Mouse (Mus musculus) testis, adult 2 months (tissue): ENCODE results near the gene Nfic. TPM values are rescaled to one million over a fixed set of nuclear protein-coding genes. Genes with fewer than 3 reads are reported as not detected.
A peak's percentile ranks its signal among the peaks of the same experiment; 100 is the strongest.

ENCODE experiments used
- H3K27ac ChIP-seq: fragments of 200-500 bp; 2 replicates; pipeline ENCODE4 v1.5.1; 2012; ENCODE audit warnings: low read depth, low read length; ENCODE audit not compliant: control insufficient read depth, insufficient read depth
- H3K27me3 ChIP-seq: fragments of 200-500 bp; 2 replicates; pipeline ENCODE4 v1.6.1; 2012; ENCODE audit warnings: mild to moderate bottlenecking, low read length, moderate library complexity; ENCODE audit not compliant: control insufficient read depth, insufficient read depth
- H3K36me3 ChIP-seq: fragments of 200-500 bp; 2 replicates; pipeline ENCODE4 v1.6.1; 2012; ENCODE audit warnings: mild to moderate bottlenecking, low read length; ENCODE audit not compliant: control insufficient read depth, insufficient read depth
- H3K4me1 ChIP-seq: fragments of 200-500 bp; 2 replicates; pipeline ENCODE4 v1.6.1; 2012; ENCODE audit warnings: low read length; ENCODE audit not compliant: control insufficient read depth, insufficient read depth
- H3K4me3 ChIP-seq: fragments of 200-500 bp; 2 replicates; pipeline ENCODE4 v1.5.1; 2012; ENCODE audit warnings: low read depth, mild to moderate bottlenecking, low read length, moderate library complexity, mixed read lengths; ENCODE audit not compliant: control insufficient read depth
- CTCF ChIP-seq: fragments of 200-500 bp; IDR thresholded peaks from 2 replicates; pipeline ENCODE4 v1.5.1; 2012; ENCODE audit warnings: low read depth, mild to moderate bottlenecking, inconsistent platforms, low read length, moderate library complexity; ENCODE audit not compliant: control insufficient read depth, insufficient read depth, insufficient replicate concordance
- POLR2A ChIP-seq: fragments of 200-500 bp; IDR thresholded peaks from 2 replicates; pipeline ENCODE4 v1.6.1; 2012; ENCODE audit warnings: low read depth, mild to moderate bottlenecking, inconsistent platforms, low read length, moderate library complexity; ENCODE audit not compliant: control insufficient read depth
- polyA plus RNA-seq: library from polyadenylated mRNA; depleted of rRNA; stranded (reverse); fragments of >200 nt; gene quantifications from 2 replicates; pipeline ENCODE4 v1.2.3, GENCODE M21; 2012

Gene Nfic
- polyA plus RNA-seq, 1 experiment, result 9.9 TPM

DNA sequence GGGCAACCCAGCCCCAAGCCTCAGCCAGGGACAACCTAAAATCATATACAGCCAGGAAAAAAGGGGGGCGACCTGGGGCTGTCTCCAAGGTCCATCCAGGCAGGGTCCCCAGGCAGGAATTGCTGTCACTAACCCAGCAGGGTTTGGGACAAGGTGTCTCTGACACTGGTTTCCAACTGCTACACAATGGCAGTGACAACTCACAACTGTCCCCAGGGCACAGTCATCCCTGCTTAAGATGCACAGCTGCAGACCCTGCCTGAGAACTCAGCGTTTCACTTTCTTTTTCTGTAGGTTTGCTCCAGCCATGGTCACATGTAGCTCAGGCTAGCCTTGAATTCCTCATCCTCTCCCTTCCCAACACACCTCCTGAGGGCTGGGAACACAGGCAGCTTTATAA lies 26.3 kb downstream of the Nfic start:
- H3K4me1 ChIP-seq, result peaks cover 42% of the 10 kb centered on the region
- no peaks in the 10 kb centered on the region for H3K27me3 ChIP-seq
- no peak overlapping the region for H3K27ac ChIP-seq
- no peaks in the 10 kb centered on the region for H3K36me3 ChIP-seq
- no peak overlapping the region for H3K4me3 ChIP-seq
- TF ChIP-seq POLR2A, result no peak
- no peak for TF ChIP-seq CTCF

DNA sequence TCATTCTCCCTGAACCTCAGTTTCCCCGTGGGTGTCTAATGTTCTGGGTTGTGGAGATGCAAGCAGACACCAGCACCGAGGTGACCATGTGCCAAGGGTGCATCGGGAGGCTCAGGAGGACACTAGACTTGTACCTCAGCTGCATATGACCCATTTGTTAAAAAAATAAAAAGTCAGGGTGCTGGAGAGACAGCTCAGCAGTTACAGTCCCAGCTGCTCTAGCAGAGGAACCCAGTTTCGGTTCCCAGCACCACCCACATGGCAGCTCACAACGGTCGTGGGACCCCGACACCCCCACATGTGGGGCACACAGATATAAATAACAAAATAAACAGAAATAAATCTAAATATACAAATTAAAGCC lies 26.9 kb downstream of the Nfic start:
- no peak for TF ChIP-seq CTCF
- no peak for TF ChIP-seq POLR2A
- Histone ChIP-seq H3K27me3 (no peaks in the 10 kb centered on the region), H3K27ac (no peak overlapping the region), H3K4me1 (peaks cover 37% of the 10 kb centered on the region), H3K4me3 (no peak overlapping the region), H3K36me3 (no peaks in the 10 kb centered on the region)

DNA sequence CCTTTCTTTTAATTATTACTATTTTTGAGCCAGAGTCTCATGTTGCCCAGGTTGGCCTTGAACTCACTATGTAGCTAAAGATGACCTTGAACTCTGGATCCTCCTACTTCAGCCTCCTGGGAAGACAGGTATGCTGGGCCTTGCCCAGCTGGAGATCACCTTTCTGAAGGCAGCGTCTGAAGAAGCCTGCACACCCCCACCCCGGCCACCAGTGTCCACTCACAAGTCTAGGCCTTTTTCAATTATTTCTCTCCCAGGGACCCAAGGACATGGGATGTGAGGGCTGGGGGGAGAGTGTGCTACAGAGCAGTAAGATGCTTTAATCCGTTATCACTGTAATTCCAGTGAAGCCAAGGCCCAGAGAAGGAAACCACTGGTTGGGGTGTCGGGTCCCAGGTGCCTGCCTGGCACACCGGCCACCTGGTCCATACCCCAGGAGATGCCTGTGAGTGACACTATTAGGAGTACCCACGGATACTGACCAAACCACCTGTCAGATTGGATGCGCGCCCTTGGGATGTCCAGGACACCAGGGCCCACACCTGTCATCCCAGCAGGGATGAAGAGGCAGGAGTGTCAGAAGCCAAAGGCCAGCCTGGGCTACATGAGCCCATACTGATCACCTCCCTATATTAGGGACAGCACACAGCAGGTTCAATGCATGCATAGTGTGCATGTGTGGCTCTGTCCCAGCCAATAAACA lies 27.5 kb downstream of the Nfic start:
- Histone ChIP-seq H3K36me3 (no peaks in the 10 kb centered on the region), H3K4me3 (no peak overlapping the region), H3K27me3 (no peaks in the 10 kb centered on the region), H3K27ac (no peak overlapping the region), H3K4me1 (peaks cover 31% of the 10 kb centered on the region)
- no peak for TF ChIP-seq POLR2A
- no peak for TF ChIP-seq CTCF

DNA sequence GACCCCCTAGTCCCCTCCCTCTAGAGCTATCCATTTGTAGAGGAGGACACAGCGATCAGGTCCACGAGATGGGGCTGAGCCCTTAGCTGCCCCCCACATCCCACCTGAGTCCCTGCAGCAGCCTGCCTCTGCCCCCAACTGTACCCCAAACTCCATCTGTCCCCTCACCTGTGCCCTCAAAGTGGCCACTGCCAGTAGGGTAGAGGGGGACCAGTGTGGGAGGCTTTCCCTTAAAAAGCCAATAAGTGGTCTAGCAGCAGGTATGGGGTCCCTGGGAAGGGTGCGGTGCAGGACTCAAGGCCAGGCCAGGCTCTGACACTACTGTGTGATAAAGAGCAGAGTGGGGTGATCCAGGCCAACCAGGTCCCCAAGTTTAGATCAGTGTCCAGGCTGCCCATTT lies 28.1 kb downstream of the Nfic start:
- no peak overlapping the region for H3K27ac ChIP-seq
- peaks cover 27% of the 10 kb centered on the region for H3K4me1 ChIP-seq
- TF ChIP-seq CTCF (no peak), POLR2A (no peak)
- H3K36me3 ChIP-seq, result no peaks in the 10 kb centered on the region
- H3K27me3 ChIP-seq, result no peaks in the 10 kb centered on the region
- no peak overlapping the region; the same call in 1 of the 2 replicates for H3K4me3 ChIP-seq

DNA sequence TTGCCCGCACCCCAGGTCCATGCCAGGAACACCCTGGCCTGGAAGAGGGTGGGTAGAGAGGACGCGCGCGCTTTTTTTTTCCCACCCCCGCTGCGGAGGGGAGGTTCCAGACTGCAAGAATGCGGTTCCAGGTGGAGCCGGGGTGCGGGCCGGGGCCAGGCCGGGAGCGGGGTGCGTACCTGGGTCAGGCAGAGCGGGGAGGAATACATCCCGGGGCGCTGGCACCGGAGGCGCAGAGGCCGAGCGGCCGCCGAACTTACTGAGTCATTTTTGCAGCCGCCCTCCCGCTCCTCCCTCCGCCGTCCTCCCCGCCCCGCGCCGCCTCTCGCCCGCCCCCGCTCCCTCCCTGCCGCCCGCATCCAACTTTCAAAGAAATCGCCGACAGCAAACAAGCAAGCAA lies 28.5 kb downstream of the Nfic start:
- H3K36me3 ChIP-seq, result no peaks in the 10 kb centered on the region
- peak overlapping the region; percentile 52; the same call in 1 of the 2 replicates for H3K27ac ChIP-seq
- H3K4me3 ChIP-seq, result peak overlapping the region; percentile 80
- TF ChIP-seq POLR2A (no peak), CTCF (no peak)
- H3K27me3 ChIP-seq, result no peaks in the 10 kb centered on the region
- H3K4me1 ChIP-seq, result peaks cover 26% of the 10 kb centered on the region

DNA sequence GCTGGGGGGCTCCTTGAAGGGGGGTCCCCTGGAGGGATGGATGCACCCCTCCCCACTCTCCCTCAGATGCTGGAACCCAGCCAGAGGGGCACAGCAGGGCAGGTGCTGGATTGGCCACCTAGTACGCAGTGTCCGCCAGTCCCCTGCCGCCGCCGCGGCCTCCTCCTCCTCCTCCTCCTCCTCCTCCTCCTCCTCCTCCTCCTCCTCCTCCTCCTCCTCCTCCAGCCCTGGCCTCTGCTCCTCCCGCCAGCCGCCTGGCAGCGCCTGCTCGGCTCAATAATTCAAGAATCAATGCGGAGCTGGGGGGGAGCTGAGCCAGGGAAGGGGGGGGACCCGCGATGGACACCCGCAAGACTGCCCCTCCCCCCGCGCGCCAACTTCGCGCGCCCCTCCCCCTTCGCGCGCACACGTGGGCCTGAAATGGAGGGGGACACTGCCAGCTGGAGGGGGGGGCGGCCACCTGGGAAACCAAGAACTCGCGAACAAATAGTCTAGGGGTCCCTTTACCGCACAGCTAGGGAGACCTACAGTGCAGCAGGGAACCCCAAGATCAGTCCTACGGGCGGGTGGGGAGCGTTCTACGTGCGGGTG lies 29.3 kb downstream of the Nfic start:
- no peak overlapping the region for H3K27ac ChIP-seq
- no peaks in the 10 kb centered on the region for H3K36me3 ChIP-seq
- no peak for TF ChIP-seq CTCF
- TF ChIP-seq POLR2A, result no peak
- peak overlapping the region; percentile 80 for H3K4me3 ChIP-seq
- H3K27me3 ChIP-seq, result no peaks in the 10 kb centered on the region
- H3K4me1 ChIP-seq, result peaks cover 21% of the 10 kb centered on the region

DNA sequence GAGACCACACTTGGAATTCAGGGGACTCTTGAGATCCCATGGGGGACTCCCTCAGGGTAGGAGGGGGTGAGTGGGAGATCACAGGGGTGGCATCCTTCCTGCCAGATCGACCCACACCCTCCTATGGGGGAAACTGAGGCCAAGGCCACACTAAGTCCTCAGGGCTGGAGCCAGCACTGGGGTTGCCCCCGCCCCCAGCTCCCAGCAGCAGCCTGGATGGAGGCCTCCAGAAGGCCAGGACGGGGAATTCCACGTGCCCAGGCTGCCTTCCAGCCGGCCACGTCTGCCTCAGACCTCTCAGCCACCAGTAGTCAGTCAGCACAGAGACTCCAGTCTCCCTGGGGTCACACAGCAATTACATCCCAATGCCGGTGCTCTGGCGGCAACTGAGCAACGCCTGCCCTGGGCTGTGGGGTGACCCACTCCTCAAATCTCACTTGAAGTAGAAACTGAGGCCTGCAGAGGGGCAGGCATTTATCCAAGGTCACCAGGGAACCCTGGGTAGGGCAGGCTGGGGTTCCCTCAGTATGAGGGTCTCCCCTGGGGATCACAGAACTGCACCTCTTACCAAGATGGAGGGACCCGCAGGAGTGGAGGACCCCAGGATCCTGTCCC lies 30.1 kb downstream of the Nfic start:
- H3K4me1 ChIP-seq, result peaks cover 23% of the 10 kb centered on the region
- H3K4me3 ChIP-seq, result no peak overlapping the region
- no peaks in the 10 kb centered on the region for H3K36me3 ChIP-seq
- no peak overlapping the region; the same call in 1 of the 2 replicates for H3K27ac ChIP-seq
- H3K27me3 ChIP-seq, result no peaks in the 10 kb centered on the region
- TF ChIP-seq CTCF, result no peak
- TF ChIP-seq POLR2A, result no peak

DNA sequence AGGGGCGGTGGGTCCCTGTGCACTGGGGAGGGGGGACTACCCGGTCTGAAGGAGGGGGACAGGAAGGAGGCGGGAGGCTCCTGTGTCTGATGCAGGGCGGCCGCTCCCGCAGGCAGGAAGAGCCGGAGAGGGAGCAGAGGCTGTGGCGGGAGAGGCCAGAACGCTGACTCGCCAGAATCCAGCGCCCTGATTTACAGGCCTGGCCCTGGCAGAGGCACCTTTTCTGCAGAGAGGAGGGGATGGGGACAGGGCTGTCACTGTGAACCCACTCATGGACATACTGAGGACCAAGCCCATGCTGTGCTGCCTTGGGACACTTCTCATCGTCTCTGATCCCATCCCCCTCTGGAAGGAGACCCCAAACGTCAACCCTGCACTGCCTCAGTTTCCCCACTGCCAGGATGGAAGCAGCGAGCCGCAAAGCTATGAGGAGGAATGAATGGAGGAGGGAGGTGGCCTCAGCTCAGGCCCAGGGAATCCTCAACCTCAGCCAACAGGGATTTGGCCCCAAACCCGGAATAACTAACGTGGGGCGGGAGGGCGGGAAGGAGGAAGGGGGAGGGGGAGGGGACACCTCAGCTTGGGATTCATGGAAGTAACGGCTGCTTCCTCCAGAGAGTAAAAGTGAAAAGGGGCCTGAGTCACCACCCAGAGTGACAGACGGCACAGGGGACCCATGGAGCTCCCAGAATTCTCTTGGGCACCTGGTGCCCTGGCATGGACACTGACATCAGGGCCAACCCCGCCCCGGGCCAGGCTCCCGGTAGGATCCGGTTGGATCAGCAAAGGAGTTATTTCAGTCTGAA lies 31.0 kb downstream of the Nfic start:
- no peak overlapping the region for H3K4me3 ChIP-seq
- peaks cover 21% of the 10 kb centered on the region for H3K4me1 ChIP-seq
- TF ChIP-seq CTCF (no peak), POLR2A (0 out of 2 replicates have a peak, but pooled peaks have one; percentile 1)
- H3K27ac ChIP-seq, result no peak overlapping the region
- no peaks in the 10 kb centered on the region for H3K27me3 ChIP-seq
- H3K36me3 ChIP-seq, result no peaks in the 10 kb centered on the region
